Mouse (Mus musculus): Measurements from ENCODE around the gene a.
"Not testable (repeated sequence)": the region's sequence is repeated elsewhere in the genome, so short reads cannot be mapped to it uniquely, and the experiment has no call there.

Gene a

GRCm38 (mm10) chr2:154836537-154836936 is 45.3 kb downstream of the a start:
- no peak for DNase-seq (ENCODE audit: low spot score in 2 of 2)

GRCm38 (mm10) chr2:154848086-154848485 is 56.9 kb downstream of the a start:
- DNase-seq (ENCODE audit: low spot score in 2 of 2) = no peak

- DNase-seq (ENCODE audit: low spot score in 2 of 2) = peak in 1 of 2 experiments; percentile 28
Observed at GRCm38 (mm10) chr2:154855383-154855782, 64.2 kb downstream of the a start.

- no peak for DNase-seq (ENCODE audit: low spot score in 2 of 2)
Observed at GRCm38 (mm10) chr2:154863672-154864071, 72.5 kb downstream of the a start.

- no peak for DNase-seq (ENCODE audit: low spot score in 2 of 2)
Observed at GRCm38 (mm10) chr2:154865696-154866095, 74.5 kb downstream of the a start.

- DNase-seq (ENCODE audit: low spot score in 2 of 2) = no peak
Observed at GRCm38 (mm10) chr2:154868106-154868505, 76.9 kb downstream of the a start.

- DNase-seq (ENCODE audit: low spot score in 2 of 2) = peak in 1 of 2 experiments; percentile 24
Observed at GRCm38 (mm10) chr2:154869954-154870641, 78.9 kb downstream of the a start.

GRCm38 (mm10) chr2:154876621-154877020 is 85.4 kb downstream of the a start:
- DNase-seq (ENCODE audit: low spot score in 2 of 2) = no peak

GRCm38 (mm10) chr2:154891585-154891984 is 100.4 kb downstream of the a start:
- DNase-seq (ENCODE audit: low spot score in 2 of 2) = no peak

GRCm38 (mm10) chr2:154892201-154893044 is 101.2 kb downstream of the a start, which contains the start of gene Eif2s2:
Gene Eif2s2 (minus strand): TSS chr2:154892935.
- peak; percentile 95 to 97 for DNase-seq (ENCODE audit: low spot score in 2 of 2)

- DNase-seq (ENCODE audit: low spot score in 2 of 2) = no peak
Observed at GRCm38 (mm10) chr2:154893045-154893385, 101.8 kb downstream of the a start.

GRCm38 (mm10) chr2:154893548-154893947 is 102.3 kb downstream of the a start:
- no peak for DNase-seq (ENCODE audit: low spot score in 2 of 2)

GRCm38 (mm10) chr2:154899004-154899403 is 107.8 kb downstream of the a start:
- not testable (repeated sequence) for DNase-seq (ENCODE audit: low spot score in 2 of 2)

- DNase-seq (ENCODE audit: low spot score in 2 of 2) = not testable (repeated sequence)
Observed at GRCm38 (mm10) chr2:154899412-154899811, 108.2 kb downstream of the a start.

- no peak for DNase-seq (ENCODE audit: low spot score in 2 of 2)
Observed at GRCm38 (mm10) chr2:154902111-154902510, 110.9 kb downstream of the a start.

GRCm38 (mm10) chr2:154905796-154906195 is 114.6 kb downstream of the a start:
- DNase-seq (ENCODE audit: low spot score in 2 of 2) = no peak

- not testable (repeated sequence) for DNase-seq (ENCODE audit: low spot score in 2 of 2)
Observed at GRCm38 (mm10) chr2:154908223-154908622, 117.0 kb downstream of the a start.

- DNase-seq (ENCODE audit: low spot score in 2 of 2) = no peak
Observed at GRCm38 (mm10) chr2:154909789-154910188, 118.6 kb downstream of the a start.

GRCm38 (mm10) chr2:154915922-154916541 is 124.8 kb downstream of the a start:
- no peak for DNase-seq (ENCODE audit: low spot score in 2 of 2)

GRCm38 (mm10) chr2:154916547-154916946 is 125.3 kb downstream of the a start:
- DNase-seq (ENCODE audit: low spot score in 2 of 2) = no peak

GRCm38 (mm10) chr2:154917866-154918641 is 126.9 kb downstream of the a start:
- no peak for DNase-seq (ENCODE audit: low spot score in 2 of 2)

GRCm38 (mm10) chr2:154920896-154921295 is 129.7 kb downstream of the a start:
- no peak for DNase-seq (ENCODE audit: low spot score in 2 of 2)

Data from spleen, postnatal 4 days (tissue).